Mouse (Mus musculus) lung, embryonic 16.5 days (tissue): Measurements from ENCODE around the gene Cox8a. TPM values are rescaled to one million over a fixed set of nuclear protein-coding genes. Genes with fewer than 3 reads are reported as not detected.

Source experiments
- ATAC-seq: fragments of 200-750 bp; cut with Nextera tagmentation; 2 replicates; pipeline ENCODE4 v1.8.0; 2017; ENCODE audit warnings: low read depth, mild to moderate bottlenecking, moderate library complexity
- H3K27ac ChIP-seq: fragments of 300-500 bp; sonication (generic); 2 replicates; pipeline ENCODE4 v1.5.1; 2014; ENCODE audit warnings: mild to moderate bottlenecking, control low read depth, low read length
- H3K27me3 ChIP-seq: fragments of 300-500 bp; sonication (generic); 2 replicates; pipeline ENCODE4 v1.6.1; 2014; ENCODE audit warnings: low read depth, low read length, mixed read lengths; ENCODE audit not compliant: control insufficient read depth, insufficient read depth
- H3K36me3 ChIP-seq: fragments of 300-500 bp; sonication (generic); 2 replicates; pipeline ENCODE4 v1.6.1; 2014; ENCODE audit warnings: low read length; ENCODE audit not compliant: control insufficient read depth, insufficient read depth
- H3K4me1 ChIP-seq: fragments of 300-500 bp; sonication (generic); replicated peaks from 2 replicates; pipeline ENCODE4 v1.6.1; 2014; ENCODE audit warnings: low read length, mixed read lengths; ENCODE audit not compliant: control insufficient read depth, insufficient read depth
- H3K4me2 ChIP-seq: fragments of 300-500 bp; sonication (generic); 2 replicates; pipeline ENCODE4 v1.6.1; 2014; ENCODE audit warnings: low read depth, low read length, control low read depth
- H3K4me3 ChIP-seq: fragments of 300-500 bp; sonication (generic); 2 replicates; pipeline ENCODE4 v1.5.1; 2014; ENCODE audit warnings: mild to moderate bottlenecking, low read length, control low read depth
- H3K9ac ChIP-seq: fragments of 300-500 bp; sonication (generic); 2 replicates; pipeline ENCODE4 v1.6.1; 2014; ENCODE audit warnings: low read length, control low read depth
- H3K9me3 ChIP-seq: fragments of 300-500 bp; sonication (generic); 2 replicates; pipeline ENCODE4 v1.6.1; 2016; ENCODE audit warnings: low read length; ENCODE audit not compliant: control insufficient read depth
- whole genome bisulfite sequencing: fragments of 180-500 bp; shearing (Covaris S2); extraction: QIAGEN DNeasy Blood & Tissue Kit; methylation state at CpG from one replicate; pipeline ENCODE4 v1.1.7; 2014; 5-methylcytosine and 5-hydroxymethylcytosine counted together
- polyA plus RNA-seq: library from polyadenylated mRNA; unstranded; fragments of >200 nt; fragmentation: Nextera tagmentation; extraction: Ambion mirVana; gene quantifications from 2 replicates; pipeline ENCODE4 v1.2.1, GENCODE M21; 2015

The Cox8a gene
- polyA plus RNA-seq, 1 experiment from 2014 or later, result 899 TPM

DNA sequence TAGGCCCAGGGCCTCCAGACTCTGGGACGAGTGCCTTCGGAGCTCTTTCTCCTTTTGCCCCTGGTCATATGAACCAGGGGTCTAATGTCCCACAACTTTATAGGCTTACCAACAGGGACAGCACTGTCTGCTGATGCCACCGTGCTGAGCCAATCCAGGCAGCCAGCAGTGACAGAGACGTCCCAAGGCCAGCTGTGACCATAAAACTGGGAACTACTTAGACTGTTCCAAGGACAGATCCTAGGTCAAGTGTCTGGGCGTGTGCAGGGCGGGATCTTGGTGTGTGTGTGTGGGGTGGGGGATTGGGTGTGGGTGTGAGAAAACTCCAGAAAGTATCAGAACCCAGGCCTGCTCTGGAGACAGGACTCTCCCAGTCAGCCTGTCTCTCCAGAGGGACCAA is 46.5 kb downstream of the Cox8a start:
- Histone ChIP-seq H3K9ac (no peak overlapping the region), H3K4me1 (peaks cover 15% of the 10 kb centered on the region), H3K27ac (no peak overlapping the region), H3K4me3 (no peak overlapping the region), H3K9me3 (no peaks in the 10 kb centered on the region), H3K36me3 (no peaks in the 10 kb centered on the region), H3K27me3 (peaks cover 19% of the 10 kb centered on the region), H3K4me2 (no peak overlapping the region)
- ATAC-seq, result no peak
- WGBS, result 73% methylated on average over 6 of the region's 6 CpGs

- no peak for ATAC-seq
- Histone ChIP-seq H3K9ac (no peak overlapping the region), H3K27ac (no peak overlapping the region), H3K4me1 (peaks cover 27% of the 10 kb centered on the region), H3K27me3 (peaks cover 43% of the 10 kb centered on the region), H3K36me3 (no peaks in the 10 kb centered on the region), H3K4me3 (no peak overlapping the region), H3K4me2 (no peak overlapping the region), H3K9me3 (no peaks in the 10 kb centered on the region)
- 42% methylated on average over 2 of the region's 2 CpGs for WGBS
These were observed 49.0 kb downstream of the Cox8a start for GRCm38 (mm10) chr19:7168423-7168822.

GRCm38 (mm10) chr19:7166767-7167166 is 50.6 kb downstream of the Cox8a start:
- no peak overlapping the region for H3K9ac ChIP-seq
- no peak overlapping the region for H3K4me3 ChIP-seq
- WGBS, result 8% methylated on average over 6 of the region's 6 CpGs
- peaks cover 23% of the 10 kb centered on the region for H3K4me1 ChIP-seq
- H3K36me3 ChIP-seq, result no peaks in the 10 kb centered on the region
- H3K27ac ChIP-seq, result no peak overlapping the region
- H3K27me3 ChIP-seq, result peaks cover 46% of the 10 kb centered on the region
- no peaks in the 10 kb centered on the region for H3K9me3 ChIP-seq
- H3K4me2 ChIP-seq, result no peak overlapping the region
- no peak for ATAC-seq

- ATAC-seq, result peak; percentile 6; the same call in 1 of the 2 replicates
- Histone ChIP-seq H3K9me3 (no peaks in the 10 kb centered on the region), H3K4me3 (peak overlapping the region; percentile 65), H3K9ac (peak overlapping the region; percentile 64), H3K4me2 (peak overlapping the region; percentile 100), H3K27me3 (peaks cover 46% of the 10 kb centered on the region), H3K27ac (no peak overlapping the region), H3K36me3 (no peaks in the 10 kb centered on the region), H3K4me1 (peaks cover 19% of the 10 kb centered on the region)
- WGBS, result 4% methylated on average over 15 of the region's 15 CpGs
These were observed 51.2 kb downstream of the Cox8a start for GRCm38 (mm10) chr19:7166200-7166711.

DNA sequence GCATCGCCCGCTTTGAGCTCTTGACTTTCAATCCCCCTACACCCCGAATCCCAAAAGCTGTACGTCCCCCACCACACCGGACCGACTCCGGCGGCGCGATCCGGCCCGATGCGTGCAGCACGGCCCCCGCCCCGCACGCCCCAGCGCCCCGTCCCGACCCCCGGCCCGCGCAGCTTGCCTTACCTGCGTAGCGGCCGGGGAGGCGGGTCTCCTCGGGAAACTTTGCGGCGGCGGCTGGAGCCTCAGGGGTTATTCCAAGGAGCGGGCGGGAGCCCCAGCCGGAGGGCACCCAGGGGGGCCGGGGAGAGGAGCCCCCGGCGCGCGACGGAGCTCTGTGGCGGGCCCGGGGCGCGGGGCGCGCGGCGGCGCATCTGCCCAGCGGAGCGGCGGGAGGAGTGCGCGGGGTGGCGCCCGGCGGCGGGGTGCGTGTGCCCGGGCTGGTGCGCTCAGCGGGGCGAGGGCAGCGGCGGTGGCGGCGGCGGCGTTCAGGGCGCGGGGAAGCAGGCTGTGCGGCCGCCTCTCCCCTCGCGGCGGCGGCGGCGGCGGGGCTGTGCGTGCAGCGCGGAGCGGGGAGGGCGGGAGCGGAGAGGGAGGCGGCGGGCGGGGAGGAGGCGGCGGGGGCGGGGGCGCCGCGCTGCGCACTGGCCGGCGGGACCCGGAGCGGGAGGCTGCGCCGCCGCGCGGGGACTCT is 51.8 kb downstream of the Cox8a start:
- Histone ChIP-seq H3K9ac (peak overlapping the region; percentile 64), H3K27ac (no peak overlapping the region), H3K4me3 (peak overlapping the region; percentile 65), H3K36me3 (no peaks in the 10 kb centered on the region), H3K9me3 (no peaks in the 10 kb centered on the region), H3K27me3 (peaks cover 46% of the 10 kb centered on the region), H3K4me2 (peak overlapping the region; percentile 100), H3K4me1 (peaks cover 18% of the 10 kb centered on the region)
- peak; percentile 14; the same call in 1 of the 2 replicates for ATAC-seq
- WGBS, result under 1% methylated on average over 45 of the region's 105 CpGs

Other genes starting within 250 kb of the Cox8a start
- 41.4 and 44.8 TPM in 2 replicates for gene Ppp1r14b, start 242.6 kb downstream of the Cox8a start, polyA plus RNA-seq
- 49.1 and 49.8 TPM in 2 replicates for gene Plcb3, start 241.1 kb downstream of the Cox8a start, polyA plus RNA-seq
- 125 and 151 TPM in 2 replicates for gene Fkbp2, start 237.1 kb downstream of the Cox8a start, polyA plus RNA-seq
- gene Vegfb, start 230.0 kb downstream of the Cox8a start, polyA plus RNA-seq, result 20.8 and 28.9 TPM in 2 replicates
- gene Dnajc4, start 225.0 kb downstream of the Cox8a start, polyA plus RNA-seq, result 26.4 and 30.3 TPM in 2 replicates
- 22.6 and 23.7 TPM in 2 replicates for gene Nudt22, start 221.5 kb downstream of the Cox8a start, polyA plus RNA-seq
- 10.9 and 12.3 TPM in 2 replicates for gene Trpt1, start 221.5 kb downstream of the Cox8a start, polyA plus RNA-seq
- 11.1 and 15.6 TPM in 2 replicates for gene Fermt3, start 198.1 kb downstream of the Cox8a start, polyA plus RNA-seq
- 220 and 243 TPM in 2 replicates for gene Stip1, start 177.6 kb downstream of the Cox8a start, polyA plus RNA-seq
- 15.3 and 17.6 TPM in 2 replicates for gene Macrod1, start 160.8 kb downstream of the Cox8a start, polyA plus RNA-seq
- 0.99 and 1.1 TPM in 2 replicates for gene Flrt1, start 111.9 kb downstream of the Cox8a start, polyA plus RNA-seq
- 176 and 187 TPM in 2 replicates for gene Otub1, start 11.3 kb downstream of the Cox8a start, polyA plus RNA-seq
- 54.3 and 56.1 TPM in 2 replicates for gene Naa40, start 23.6 kb upstream of the Cox8a start, polyA plus RNA-seq
- 5.9 and 8.5 TPM in 2 replicates for gene Rcor2, start 49.7 kb upstream of the Cox8a start, polyA plus RNA-seq
- 33.4 and 35.0 TPM in 2 replicates for gene Mark2, start 124.2 kb upstream of the Cox8a start, polyA plus RNA-seq
- gene Spindoc, start 165.4 kb upstream of the Cox8a start, polyA plus RNA-seq, result 24.8 and 25.7 TPM in 2 replicates
- gene 2700081O15Rik, start 200.0 kb upstream of the Cox8a start, polyA plus RNA-seq, result 5.0 TPM in 2 replicates